Mouse (Mus musculus): ENCODE data around the gene Kdm5a. TPM values are rescaled to one million over a fixed set of nuclear protein-coding genes. Genes with fewer than 3 reads are reported as not detected.
A peak's percentile ranks its signal among the peaks of the same experiment; 100 is the strongest.

Gene Kdm5a
- 13.4 and 13.5 TPM in 2 replicates for polyA plus RNA-seq (2012; rRNA removed)
- 45.4 and 53.5 TPM in 2 replicates for polyA plus RNA-seq (2014; fragmentation: Nextera tagmentation; extraction: Ambion mirVana)

GRCm38 (mm10) chr6:120363688-120364522 is at the start of gene Kdm5a, which contains the start of gene Ccdc77:
Gene Kdm5a, plus strand, starts transcription at chr6:120364124.
Gene Ccdc77, minus strand, starts transcription at chr6:120364374.
- H3K27me3 ChIP-seq (ENCODE audit: control insufficient read depth, insufficient read depth, low read length) = no peaks in the 10 kb centered on the region
- TF ChIP-seq POLR2A (IDR thresholded peaks at IDR 0.05; ENCODE audit: borderline replicate concordance, extremely low read depth, insufficient read depth, insufficient read length) = peak; percentile 95; the same call in 1 of the 2 replicates
- H3K9ac ChIP-seq (ENCODE audit: low read depth, low read length, severe bottlenecking) = peak within 1 kb of the TSS; percentile 93
- no peaks in the 10 kb centered on the region for H3K9me3 ChIP-seq (ENCODE audit: control insufficient read depth, low read length)
- DNase-seq (ENCODE audit: low spot score) = peak; percentile 95
- peak within 1 kb of the TSS; percentile 75 for H3K4me2 ChIP-seq (replicated peaks; ENCODE audit: low read depth, low read length, severe bottlenecking)
- peaks cover 12% of the 10 kb centered on the region for H3K4me1 ChIP-seq (ENCODE audit: control insufficient read depth, insufficient read depth, low read length)
- peak within 1 kb of the TSS; percentile 97 for H3K27ac ChIP-seq (replicated peaks; ENCODE audit: low read depth, low read length)
- ATAC-seq (ENCODE audit: low FRiP score, low read depth) = peak; percentile 97
- under 1% methylated on average over 71 of the region's 71 CpGs for WGBS
- H3K4me3 ChIP-seq (replicated peaks; ENCODE audit: low read length) = peak within 1 kb of the TSS; percentile 98
- peaks cover 17% of the 10 kb centered on the region for H3K36me3 ChIP-seq (ENCODE audit: control insufficient read depth, insufficient read depth, low read length)

- no peak overlapping the region for H3K27ac ChIP-seq (replicated peaks; ENCODE audit: low read depth, low read length)
- 73% methylated on average over 11 of the region's 11 CpGs for WGBS
- ATAC-seq (ENCODE audit: low FRiP score, low read depth) = no peak
- no peak overlapping the region for H3K4me3 ChIP-seq (replicated peaks; ENCODE audit: low read length)
- H3K27me3 ChIP-seq (ENCODE audit: control insufficient read depth, insufficient read depth, low read length) = no peaks in the 10 kb centered on the region
- H3K9me3 ChIP-seq (ENCODE audit: control insufficient read depth, low read length) = no peaks in the 10 kb centered on the region
- H3K4me2 ChIP-seq (replicated peaks; ENCODE audit: low read depth, low read length, severe bottlenecking) = no peak overlapping the region
- H3K4me1 ChIP-seq (ENCODE audit: control insufficient read depth, insufficient read depth, low read length) = no peaks in the 10 kb centered on the region
- no peak for DNase-seq (ENCODE audit: low spot score)
- no peak for TF ChIP-seq POLR2A (IDR thresholded peaks at IDR 0.05; ENCODE audit: borderline replicate concordance, extremely low read depth, insufficient read depth, insufficient read length)
- no peak overlapping the region for H3K9ac ChIP-seq (ENCODE audit: low read depth, low read length, severe bottlenecking)
- no peaks in the 10 kb centered on the region for H3K36me3 ChIP-seq (ENCODE audit: control insufficient read depth, insufficient read depth, low read length)
Observed at GRCm38 (mm10) chr6:120318303-120318940, 45.5 kb upstream of the Kdm5a start.

- DNase-seq (ENCODE audit: low spot score) (no peak), ATAC-seq (ENCODE audit: low FRiP score, low read depth) (no peak)
- no peaks in the 10 kb centered on the region for H3K36me3 ChIP-seq (ENCODE audit: control insufficient read depth, insufficient read depth, low read length)
- H3K4me2 ChIP-seq (replicated peaks; ENCODE audit: low read depth, low read length, severe bottlenecking) = no peak overlapping the region
- H3K4me3 ChIP-seq (replicated peaks; ENCODE audit: low read length) = no peak overlapping the region
- H3K9me3 ChIP-seq (ENCODE audit: control insufficient read depth, low read length) = no peaks in the 10 kb centered on the region
- TF ChIP-seq POLR2A (IDR thresholded peaks at IDR 0.05; ENCODE audit: borderline replicate concordance, extremely low read depth, insufficient read depth, insufficient read length) = no peak
- H3K27me3 ChIP-seq (ENCODE audit: control insufficient read depth, insufficient read depth, low read length) = no peaks in the 10 kb centered on the region
- H3K4me1 ChIP-seq (ENCODE audit: control insufficient read depth, insufficient read depth, low read length) = no peaks in the 10 kb centered on the region
- H3K27ac ChIP-seq (replicated peaks; ENCODE audit: low read depth, low read length) = no peak overlapping the region
- WGBS = 89% methylated on average over 9 of the region's 9 CpGs
- no peak overlapping the region for H3K9ac ChIP-seq (ENCODE audit: low read depth, low read length, severe bottlenecking)
Observed at GRCm38 (mm10) chr6:120319129-120319528, 44.8 kb upstream of the Kdm5a start.

- H3K4me2 ChIP-seq (replicated peaks; ENCODE audit: low read depth, low read length, severe bottlenecking) = no peak overlapping the region
- H3K27me3 ChIP-seq (ENCODE audit: control insufficient read depth, insufficient read depth, low read length) = no peaks in the 10 kb centered on the region
- ATAC-seq (ENCODE audit: low FRiP score, low read depth) (no peak), DNase-seq (ENCODE audit: low spot score) (no peak)
- no peaks in the 10 kb centered on the region for H3K4me1 ChIP-seq (ENCODE audit: control insufficient read depth, insufficient read depth, low read length)
- no peak overlapping the region for H3K4me3 ChIP-seq (replicated peaks; ENCODE audit: low read length)
- no peaks in the 10 kb centered on the region for H3K9me3 ChIP-seq (ENCODE audit: control insufficient read depth, low read length)
- WGBS = 64% methylated on average over 2 of the region's 2 CpGs
- TF ChIP-seq POLR2A (IDR thresholded peaks at IDR 0.05; ENCODE audit: borderline replicate concordance, extremely low read depth, insufficient read depth, insufficient read length) = no peak
- no peak overlapping the region for H3K27ac ChIP-seq (replicated peaks; ENCODE audit: low read depth, low read length)
- H3K9ac ChIP-seq (ENCODE audit: low read depth, low read length, severe bottlenecking) = no peak overlapping the region
- peaks cover 10% of the 10 kb centered on the region for H3K36me3 ChIP-seq (ENCODE audit: control insufficient read depth, insufficient read depth, low read length)
Observed at GRCm38 (mm10) chr6:120320369-120320768, 43.6 kb upstream of the Kdm5a start.

GRCm38 (mm10) chr6:120324295-120324927 is 39.5 kb upstream of the Kdm5a start:
- Histone ChIP-seq H3K36me3 (ENCODE audit: control insufficient read depth, insufficient read depth, low read length) (peaks cover 20% of the 10 kb centered on the region), H3K4me3 (replicated peaks; ENCODE audit: low read length) (no peak overlapping the region), H3K9ac (ENCODE audit: low read depth, low read length, severe bottlenecking) (no peak overlapping the region), H3K27ac (replicated peaks; ENCODE audit: low read depth, low read length) (no peak overlapping the region), H3K4me2 (replicated peaks; ENCODE audit: low read depth, low read length, severe bottlenecking) (no peak overlapping the region), H3K9me3 (ENCODE audit: control insufficient read depth, low read length) (no peaks in the 10 kb centered on the region), H3K4me1 (ENCODE audit: control insufficient read depth, insufficient read depth, low read length) (no peaks in the 10 kb centered on the region), H3K27me3 (ENCODE audit: control insufficient read depth, insufficient read depth, low read length) (no peaks in the 10 kb centered on the region)
- 27% methylated on average over 6 of the region's 6 CpGs for WGBS
- 0 out of 2 replicates have a peak, but pooled peaks have one; percentile 68 for ATAC-seq (ENCODE audit: low FRiP score, low read depth)
- DNase-seq (ENCODE audit: low spot score) = peak; percentile 67
- no peak for TF ChIP-seq POLR2A (IDR thresholded peaks at IDR 0.05; ENCODE audit: borderline replicate concordance, extremely low read depth, insufficient read depth, insufficient read length)
